Mouse (Mus musculus) thymus, postnatal 0 days (tissue): ENCODE data around the gene Usp21. TPM values are rescaled to one million over a fixed set of nuclear protein-coding genes. Genes with fewer than 3 reads are reported as not detected.
"Not testable (repeated sequence)": the region's sequence is repeated elsewhere in the genome, so short reads cannot be mapped to it uniquely, and the experiment has no call there.

Experiments used
- DNase-seq: peaks from one replicate; pipeline ENCODE4 v3.0.0-alpha.2; 2015; ENCODE audit warnings: low spot score
- polyA plus RNA-seq: library from polyadenylated mRNA; unstranded; fragments of >200 nt; fragmentation: Nextera tagmentation; extraction: Ambion mirVana; gene quantifications from 2 replicates; pipeline ENCODE4 v1.2.1, GENCODE M21; 2015

Gene Usp21
- polyA plus RNA-seq, 1 experiment from 2014 or later = 42.7 TPM

DNA sequence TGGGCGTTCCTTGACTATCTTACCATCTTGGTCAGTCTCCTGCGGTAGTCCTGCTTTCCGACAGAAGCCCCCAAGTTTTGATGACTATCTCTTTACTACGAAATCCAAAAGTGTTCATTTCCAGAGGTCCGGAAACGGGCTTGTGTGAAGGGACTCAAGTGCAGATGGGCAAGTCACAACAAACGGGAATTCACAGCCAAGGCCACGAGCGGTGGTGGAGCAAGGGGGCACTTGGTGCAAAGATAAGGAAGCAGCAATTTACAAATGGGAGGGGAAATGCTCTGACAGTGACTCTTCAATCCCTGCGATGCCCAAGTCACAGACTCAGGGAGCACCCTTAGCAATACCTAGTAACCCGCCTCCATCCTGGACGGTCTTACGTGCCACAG, 40.3 kb downstream of the Usp21 start:
- DNase-seq = no peak

GRCm38 (mm10) chr1:171246709-171247452, 40.9 kb downstream of the Usp21 start:
- peak; percentile 98 for DNase-seq

- no peak for DNase-seq
Measured at GRCm38 (mm10) chr1:171245353-171245752, 42.4 kb downstream of the Usp21 start.

- DNase-seq = not testable (repeated sequence)
Measured at GRCm38 (mm10) chr1:171241952-171242351, 45.8 kb downstream of the Usp21 start.

- DNase-seq = no peak
Measured at GRCm38 (mm10) chr1:171240911-171241310, 46.9 kb downstream of the Usp21 start.

- no peak for DNase-seq
Measured at GRCm38 (mm10) chr1:171239992-171240744, 47.6 kb downstream of the Usp21 start.

GRCm38 (mm10) chr1:171238463-171238862, 49.3 kb downstream of the Usp21 start:
- peak; percentile 60 for DNase-seq

- DNase-seq = no peak
Measured at GRCm38 (mm10) chr1:171237438-171237837, 50.4 kb downstream of the Usp21 start.

DNA sequence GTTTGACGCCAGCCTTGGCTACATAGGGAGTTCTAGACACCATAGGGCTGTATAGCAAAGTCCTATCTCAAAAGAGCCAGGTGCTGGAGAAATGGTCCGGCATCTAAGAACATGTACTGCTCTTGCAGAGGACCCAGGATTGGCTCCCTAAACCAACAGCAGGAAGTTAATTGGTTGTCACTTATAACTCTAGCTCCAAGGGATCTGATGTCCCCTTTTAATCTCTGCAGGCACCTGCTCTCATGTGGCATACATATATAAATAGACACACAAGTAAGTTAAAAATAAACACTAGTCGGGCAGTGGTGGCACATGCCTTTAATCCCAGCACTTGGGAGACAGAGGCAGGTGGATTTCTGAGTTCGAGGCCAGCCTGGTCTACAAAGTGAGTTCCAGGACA, 52.0 kb downstream of the Usp21 start:
- no peak for DNase-seq

- no peak for DNase-seq
Measured at GRCm38 (mm10) chr1:171234538-171234937, 53.3 kb downstream of the Usp21 start.

DNA sequence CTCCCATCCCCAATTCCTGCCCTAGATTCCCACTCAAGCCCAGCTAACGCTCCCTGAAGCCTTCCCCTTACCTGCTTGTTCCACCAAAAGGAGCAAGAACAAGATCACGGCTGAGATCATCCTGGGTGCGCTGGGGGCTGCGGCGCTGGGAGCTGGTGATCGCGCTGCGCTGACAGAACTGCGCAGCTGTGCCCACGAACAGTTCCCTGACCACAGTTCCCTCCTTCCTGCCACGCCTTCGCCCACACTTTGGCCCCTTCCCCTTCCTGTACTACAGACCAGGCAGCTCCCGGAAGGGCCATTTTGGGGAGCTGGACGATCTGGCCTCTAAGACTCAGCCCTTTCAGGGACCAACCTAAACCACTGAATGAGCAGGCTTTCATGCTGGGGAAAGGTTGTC, 53.7 kb downstream of the Usp21 start, which contains the start of gene Fcer1g:
TSS of gene Fcer1g (minus strand) at position 240 of the 400 bp plus-strand sequence.
- peak; percentile 6 for DNase-seq

DNA sequence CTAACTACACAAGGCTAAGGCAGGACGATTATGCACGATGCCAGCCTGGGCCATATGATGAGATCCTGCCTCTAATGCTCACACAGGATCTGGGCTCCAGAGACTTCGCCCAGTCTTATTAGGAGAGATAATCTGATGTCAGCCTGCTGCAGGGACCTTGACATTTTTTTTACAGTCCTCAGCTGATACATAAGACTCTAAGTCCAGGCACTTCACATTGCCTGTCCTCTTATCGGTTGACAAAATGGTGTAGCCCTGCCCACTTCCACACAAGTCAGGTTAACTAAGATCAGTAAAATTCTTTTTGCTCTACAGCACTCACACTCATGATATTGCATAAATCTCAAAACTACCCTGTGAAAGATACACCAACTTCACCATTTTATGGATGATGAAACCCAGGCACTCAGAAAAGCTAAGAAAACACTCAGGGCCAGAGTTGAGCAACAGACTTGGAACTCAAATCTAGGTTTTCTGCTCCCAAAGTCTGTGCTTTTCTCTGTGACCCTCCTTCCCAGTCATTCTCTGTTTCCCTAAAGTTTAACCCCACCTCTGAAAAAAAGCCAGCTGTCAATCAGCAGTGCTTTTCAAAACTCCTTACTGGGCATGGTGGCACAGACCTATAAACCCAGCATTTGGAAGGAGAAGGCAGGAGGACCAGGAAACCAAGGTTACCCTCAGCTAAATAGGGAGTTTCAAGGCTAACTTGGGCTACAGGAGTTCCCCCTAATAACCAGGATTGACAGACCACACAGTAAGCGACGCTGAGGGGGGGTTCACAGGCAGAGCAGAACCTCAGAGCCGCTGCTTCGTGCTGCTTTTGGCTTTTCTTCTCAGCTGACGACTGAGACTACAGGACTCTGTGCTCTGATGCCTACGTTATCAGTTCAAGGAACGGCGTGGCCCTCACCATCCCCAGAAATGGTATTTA, 54.7 kb downstream of the Usp21 start:
- DNase-seq = no peak

DNA sequence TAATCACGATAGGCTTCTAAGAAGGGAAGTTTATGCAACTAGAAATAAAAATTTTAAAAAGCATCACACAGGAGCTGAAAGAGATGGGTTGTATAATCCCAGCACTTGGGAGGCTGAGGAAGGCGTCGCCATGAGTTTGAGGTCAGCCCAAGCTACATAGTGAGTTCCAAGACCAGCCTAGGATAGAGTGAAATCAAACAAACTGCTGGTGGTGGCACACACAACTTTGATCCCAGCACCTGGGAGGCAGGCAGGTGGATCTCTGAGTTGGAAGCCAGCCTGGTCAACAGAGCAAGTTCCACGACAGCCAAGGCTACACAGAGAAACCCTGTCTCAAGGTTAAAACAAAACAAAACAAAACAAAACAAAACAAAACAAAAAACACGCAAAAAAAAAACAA, 55.4 kb downstream of the Usp21 start:
- DNase-seq = no peak

Other genes with a start within 250 kb of the Usp21 start
- gene Fcgr3, start 223.1 kb downstream of the Usp21 start, polyA plus RNA-seq = 18.0 and 21.4 TPM in 2 replicates
- 2.3 and 2.7 TPM in 2 replicates for gene Cfap126, start 174.1 kb downstream of the Usp21 start, polyA plus RNA-seq
- gene Sdhc, start 137.4 kb downstream of the Usp21 start, polyA plus RNA-seq = 158 and 201 TPM in 2 replicates
- 0.18 and 0.37 TPM in 2 replicates for gene Mpz, start 137.3 kb downstream of the Usp21 start, polyA plus RNA-seq
- 2.3 and 2.7 TPM in 2 replicates for gene Pcp4l1, start 91.7 kb downstream of the Usp21 start, polyA plus RNA-seq
- 0.14 and 0.17 TPM in 2 replicates for gene Nr1i3, start 74.0 kb downstream of the Usp21 start, polyA plus RNA-seq
- gene Tomm40l, start 65.5 kb downstream of the Usp21 start, polyA plus RNA-seq = 23.7 and 25.8 TPM in 2 replicates
- gene Apoa2, start 62.9 kb downstream of the Usp21 start, polyA plus RNA-seq = 4.0 and 5.1 TPM in 2 replicates
- 93.8 and 97.1 TPM in 2 replicates for gene Fcer1g, start 53.6 kb downstream of the Usp21 start, polyA plus RNA-seq
- 0.68 and 0.86 TPM in 2 replicates for gene Adamts4, start 37.6 kb downstream of the Usp21 start, polyA plus RNA-seq
- gene Ndufs2, start 36.6 kb downstream of the Usp21 start, polyA plus RNA-seq = 215 and 218 TPM in 2 replicates
- 43.9 and 50.6 TPM in 2 replicates for gene B4galt3, start 17.7 kb downstream of the Usp21 start, polyA plus RNA-seq
- 34.2 and 34.3 TPM in 2 replicates for gene Ppox, start 6.8 kb downstream of the Usp21 start, polyA plus RNA-seq
- 109 and 111 TPM in 2 replicates for gene Ufc1, start 7.0 kb upstream of the Usp21 start, polyA plus RNA-seq
- 44.2 and 47.8 TPM in 2 replicates for gene Dedd, start 41.2 kb upstream of the Usp21 start, polyA plus RNA-seq
- 39.0 and 44.0 TPM in 2 replicates for gene Nit1, start 57.7 kb upstream of the Usp21 start, polyA plus RNA-seq
- gene Pfdn2, start 57.7 kb upstream of the Usp21 start, polyA plus RNA-seq = 87.5 and 92.2 TPM in 2 replicates
- 0.76 and 1.4 TPM in 2 replicates for gene Klhdc9, start 72.8 kb upstream of the Usp21 start, polyA plus RNA-seq
- 0.91 and 1.1 TPM in 2 replicates for gene Nectin4, start 82.1 kb upstream of the Usp21 start, polyA plus RNA-seq
- 64.2 and 73.2 TPM in 2 replicates for gene Arhgap30, start 101.0 kb upstream of the Usp21 start, polyA plus RNA-seq
- gene Usf1, start 123.3 kb upstream of the Usp21 start, polyA plus RNA-seq = 80.7 and 90.6 TPM in 2 replicates
- gene Tstd1, start 130.9 kb upstream of the Usp21 start, polyA plus RNA-seq = 4.7 and 4.8 TPM in 2 replicates
- 15.4 and 22.7 TPM in 2 replicates for gene F11r, start 149.5 kb upstream of the Usp21 start, polyA plus RNA-seq
- gene Alyref2, start 215.5 kb upstream of the Usp21 start, polyA plus RNA-seq = 18.7 and 20.4 TPM in 2 replicates
- 2.2 and 2.8 TPM in 2 replicates for gene Itln1, start 247.3 kb upstream of the Usp21 start, polyA plus RNA-seq